Mouse (Mus musculus) ES-Bruce4 (cell line): ENCODE results near the gene Fbxo21.

Source experiments
- CTCF ChIP-seq: IDR thresholded peaks from one replicate; pipeline ENCODE4 v1.8.1; 2011; ENCODE audit warnings: low read depth, low read length
- EP300 ChIP-seq: IDR thresholded peaks from 2 replicates; pipeline ENCODE4 v1.6.1; 2011; ENCODE audit warnings: low read depth, low read length; ENCODE audit not compliant: insufficient read depth
- POLR2A ChIP-seq: IDR thresholded peaks from one replicate; pipeline ENCODE4 v1.8.1; 2011; ENCODE audit warnings: low read length; ENCODE audit not compliant: insufficient read depth

GRCm38 (mm10) chr5:117949393-117949792 lies 27.1 kb upstream of the Fbxo21 start:
- TF ChIP-seq CTCF (no peak), POLR2A (peak; percentile 82), EP300 (no peak)
